Mouse (Mus musculus): ENCODE data around the gene Zfp239.
"Not testable (repeated sequence)": the region's sequence is repeated elsewhere in the genome, so short reads cannot be mapped to it uniquely, and the experiment has no call there.

The Zfp239 gene

GRCm38 (mm10) chr6:117861848-117862247 lies at the start of gene Zfp239:
Gene Zfp239 (plus strand): TSS chr6:117862100.
- peak; percentile 69 for DNase-seq

DNA sequence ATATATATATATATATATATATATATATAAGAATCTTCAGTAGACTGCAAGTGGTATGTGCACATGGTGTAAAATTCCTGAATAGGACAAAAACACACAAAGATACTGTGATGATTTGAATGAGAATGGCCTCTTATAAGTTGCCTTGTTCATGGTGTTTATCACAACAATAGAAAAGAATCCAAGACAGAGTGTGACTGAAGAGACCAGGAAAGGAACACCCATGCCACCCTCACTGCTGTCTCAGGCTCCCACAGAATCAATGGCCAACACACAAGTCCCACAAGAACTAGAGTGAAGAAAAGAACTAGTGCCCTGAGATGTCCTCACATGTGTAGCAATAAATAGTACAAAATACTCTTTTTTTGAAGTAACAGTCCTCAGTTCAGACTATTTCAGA lies 47.2 kb upstream of the Zfp239 start:
- no peak for DNase-seq

DNA sequence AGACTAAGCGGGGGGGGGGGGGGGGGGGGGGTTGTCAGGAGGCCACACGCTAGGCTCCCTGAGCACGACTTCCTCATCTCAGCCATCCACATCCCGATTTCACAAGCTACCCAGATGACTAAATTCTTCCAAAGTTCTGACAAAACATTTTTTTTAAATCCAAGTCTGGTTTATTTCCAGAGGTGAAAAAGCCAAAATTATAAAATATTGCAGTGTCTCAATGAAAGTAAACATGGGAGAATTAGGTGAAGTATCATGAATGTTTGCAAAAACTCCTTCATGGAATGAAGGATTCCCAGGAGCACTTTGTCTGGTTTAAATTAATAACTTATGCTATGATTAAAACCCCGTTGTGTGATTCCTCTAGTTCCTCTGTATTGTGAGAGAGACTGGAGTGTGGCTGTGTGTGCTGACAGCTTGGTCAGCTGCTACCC lies 44.8 kb upstream of the Zfp239 start:
- DNase-seq, result no peak

DNA sequence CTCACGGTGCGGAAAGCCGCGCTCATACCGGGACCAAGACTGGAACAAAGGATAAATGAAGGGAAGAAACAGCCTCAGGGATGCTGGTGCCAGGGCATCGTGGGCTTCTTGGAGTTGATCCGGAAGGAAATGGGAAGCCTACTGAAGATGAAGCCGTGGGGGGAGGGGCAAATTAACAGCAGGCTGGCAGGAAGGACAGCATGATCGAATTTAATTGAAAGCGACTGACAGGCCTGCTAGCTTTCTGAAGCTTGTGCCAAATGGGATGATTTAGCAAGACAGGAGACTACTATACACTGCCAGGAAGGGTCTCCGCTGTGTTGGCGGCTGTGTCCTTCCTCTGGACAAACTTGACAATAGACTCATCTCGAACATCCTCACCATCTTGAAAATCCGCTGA lies 41.6 kb upstream of the Zfp239 start:
- DNase-seq, result no peak

- DNase-seq, result peak; percentile 64
Observed at GRCm38 (mm10) chr6:117825369-117825768, 36.5 kb upstream of the Zfp239 start.

- DNase-seq, result peak; percentile 66
Observed at GRCm38 (mm10) chr6:117828273-117828672, 33.6 kb upstream of the Zfp239 start.

DNA sequence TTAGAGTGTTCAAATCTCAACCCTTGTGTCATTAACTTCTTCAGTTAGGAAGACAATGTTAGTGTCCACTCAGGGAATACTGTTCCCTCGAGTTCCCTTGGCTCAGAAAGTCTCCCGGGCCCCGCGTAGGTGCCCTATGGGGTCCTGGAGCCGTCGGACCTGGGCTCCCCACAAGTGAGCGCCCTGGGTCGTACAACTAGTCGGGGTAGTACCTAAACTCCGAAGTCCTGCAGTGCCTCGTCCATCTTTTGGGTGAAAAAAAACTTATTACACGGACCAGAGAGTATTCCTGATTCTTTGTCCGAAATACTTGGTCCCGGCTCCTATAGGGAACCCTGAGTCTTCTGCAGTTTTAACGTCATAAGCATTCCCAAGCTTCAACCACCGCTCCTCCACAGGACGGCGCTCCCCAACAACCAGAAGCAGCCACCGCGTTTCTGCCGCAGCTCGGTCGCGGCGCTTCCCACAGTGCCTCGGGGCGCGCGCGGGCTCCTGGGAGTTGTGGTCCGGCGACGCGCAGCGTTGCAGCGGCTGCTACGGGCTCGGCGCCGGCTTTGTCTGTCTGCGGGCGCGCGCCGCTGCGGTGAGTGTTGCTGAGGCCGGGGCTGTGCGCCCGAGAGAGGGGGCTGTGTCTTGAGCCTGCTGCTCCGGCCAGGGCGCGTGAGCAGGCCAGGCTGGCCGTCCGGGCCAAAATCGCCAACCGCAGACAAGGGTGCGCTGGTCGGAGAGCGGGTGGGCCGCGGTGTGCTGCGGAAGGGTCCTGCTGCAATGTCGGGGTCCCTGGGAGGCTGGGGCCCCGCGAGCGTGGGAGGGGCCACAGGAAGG lies 21.0 kb upstream of the Zfp239 start, which contains the start of gene Zfp637:
TSS of gene Zfp637 (plus strand) at position 495 of the 825 bp plus-strand sequence.
- peak; percentile 94 for DNase-seq

GRCm38 (mm10) chr6:117841511-117841955 lies 20.4 kb upstream of the Zfp239 start:
- DNase-seq, result no peak

GRCm38 (mm10) chr6:117844597-117844996 lies 17.3 kb upstream of the Zfp239 start:
- DNase-seq, result peak; percentile 29

DNA sequence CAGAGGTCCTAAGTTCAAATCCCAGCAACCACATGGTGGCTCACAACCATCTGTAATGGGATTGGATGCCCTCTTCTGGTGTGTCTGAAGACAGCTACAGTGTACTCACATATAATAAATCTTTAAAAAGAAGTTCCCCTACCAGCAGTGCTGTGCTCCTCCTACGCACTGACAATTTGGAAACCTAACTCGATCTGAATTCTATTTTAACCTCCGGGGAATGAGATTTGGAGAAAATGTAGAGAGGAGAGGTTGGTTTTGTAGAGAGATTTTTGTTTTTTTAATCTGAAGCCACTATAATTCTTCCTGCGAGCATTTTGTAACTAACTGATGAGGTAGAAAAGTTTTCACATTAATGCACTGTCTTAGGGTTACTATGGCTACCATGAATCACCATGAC lies 15.2 kb upstream of the Zfp239 start:
- not testable (repeated sequence) for DNase-seq

DNA sequence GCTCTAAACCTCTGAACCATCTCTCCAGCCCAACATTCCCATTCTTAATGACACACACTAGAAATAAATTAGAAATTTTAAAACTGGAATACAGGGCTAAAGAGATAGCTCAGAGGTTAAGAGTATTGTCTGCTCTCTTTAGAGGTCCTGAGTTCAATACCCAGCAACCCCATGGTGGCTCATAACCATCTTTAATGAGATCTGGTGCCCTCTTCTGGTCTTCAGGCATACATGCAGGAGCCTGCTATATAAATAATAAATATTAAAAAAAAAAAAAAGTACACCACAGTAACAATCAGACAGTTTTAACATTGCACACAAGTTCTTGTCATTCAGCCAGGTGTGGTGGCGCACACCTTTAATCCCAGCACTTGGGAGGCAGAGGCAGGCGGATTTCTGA lies 14.1 kb upstream of the Zfp239 start:
- DNase-seq, result no peak

DNA sequence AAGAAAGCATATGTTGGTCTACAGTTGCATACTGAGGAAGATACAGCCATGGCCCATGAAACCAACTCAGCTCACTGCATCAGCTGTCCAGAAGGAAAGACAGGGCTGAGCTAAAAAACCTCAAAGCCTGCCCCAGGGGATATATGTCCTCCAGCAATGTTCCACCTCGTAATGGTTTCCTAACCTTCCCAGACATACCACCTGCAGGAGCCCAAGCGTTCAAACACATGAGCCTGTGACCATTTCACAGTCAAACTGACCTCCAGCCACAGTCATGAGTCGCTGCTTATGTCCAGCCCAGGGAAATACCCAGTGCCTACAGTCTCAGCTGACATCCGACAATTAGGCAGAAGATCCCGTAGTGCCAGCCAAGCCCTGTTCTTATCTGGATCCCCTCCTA lies 13.3 kb upstream of the Zfp239 start:
- DNase-seq, result no peak

DNA sequence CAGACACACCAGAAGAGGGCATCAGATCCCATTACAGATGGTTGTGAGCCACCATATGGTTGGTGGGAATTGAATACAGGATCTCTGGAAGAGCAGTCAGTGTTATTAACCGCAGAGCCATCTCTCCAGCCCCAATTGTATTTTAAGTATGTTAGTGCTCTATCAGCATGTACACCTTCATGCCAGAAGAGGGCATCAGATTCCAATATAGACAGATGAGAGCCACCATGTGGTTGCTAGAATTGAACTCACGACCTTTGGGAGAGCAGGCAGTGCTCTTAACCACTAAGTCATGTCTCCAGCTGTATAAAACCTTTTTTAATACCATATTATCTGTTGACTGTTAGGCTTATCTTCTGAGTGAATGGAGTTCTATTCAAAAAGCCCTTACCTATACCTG lies 10.2 kb upstream of the Zfp239 start:
- no peak for DNase-seq

DNA sequence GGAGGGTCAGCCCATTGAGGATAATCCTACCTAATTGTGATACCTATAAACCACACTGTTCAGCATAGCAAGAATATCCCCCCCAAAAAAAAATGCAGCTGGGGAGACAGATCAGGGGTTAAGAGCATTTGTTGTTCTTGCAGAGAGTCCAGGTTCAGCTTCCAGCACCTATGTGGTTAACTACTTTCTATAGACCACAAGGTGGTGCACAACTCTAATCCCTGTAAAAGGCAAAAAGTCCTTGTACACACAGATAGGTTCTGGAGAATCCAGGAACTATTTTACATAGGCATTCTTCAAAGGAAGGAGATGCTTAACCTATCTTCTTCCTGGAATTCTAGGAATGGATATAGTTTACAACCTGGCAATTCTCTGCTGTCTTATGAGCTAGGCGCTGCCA lies 3.9 kb upstream of the Zfp239 start:
- no peak for DNase-seq

DNA sequence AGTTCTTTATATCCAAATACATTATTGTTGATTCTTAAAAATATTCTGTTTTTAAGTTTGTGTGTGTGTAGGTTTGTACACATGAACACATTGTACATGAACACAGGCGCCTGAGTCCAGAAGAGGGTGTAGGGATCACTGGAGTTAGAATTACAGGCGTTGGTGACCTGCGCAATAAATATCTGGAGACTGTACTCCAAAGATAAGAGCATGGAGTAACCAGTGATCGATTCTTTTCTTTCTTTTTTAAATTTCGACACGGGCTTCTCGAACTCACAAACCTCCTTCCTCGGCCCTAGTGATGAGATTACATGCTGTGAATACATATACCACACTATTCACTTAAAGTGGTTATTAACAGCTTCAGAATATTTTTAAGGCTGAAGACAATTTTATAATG lies 565 bp downstream of the Zfp239 start:
- peak; percentile 53 for DNase-seq

DNA sequence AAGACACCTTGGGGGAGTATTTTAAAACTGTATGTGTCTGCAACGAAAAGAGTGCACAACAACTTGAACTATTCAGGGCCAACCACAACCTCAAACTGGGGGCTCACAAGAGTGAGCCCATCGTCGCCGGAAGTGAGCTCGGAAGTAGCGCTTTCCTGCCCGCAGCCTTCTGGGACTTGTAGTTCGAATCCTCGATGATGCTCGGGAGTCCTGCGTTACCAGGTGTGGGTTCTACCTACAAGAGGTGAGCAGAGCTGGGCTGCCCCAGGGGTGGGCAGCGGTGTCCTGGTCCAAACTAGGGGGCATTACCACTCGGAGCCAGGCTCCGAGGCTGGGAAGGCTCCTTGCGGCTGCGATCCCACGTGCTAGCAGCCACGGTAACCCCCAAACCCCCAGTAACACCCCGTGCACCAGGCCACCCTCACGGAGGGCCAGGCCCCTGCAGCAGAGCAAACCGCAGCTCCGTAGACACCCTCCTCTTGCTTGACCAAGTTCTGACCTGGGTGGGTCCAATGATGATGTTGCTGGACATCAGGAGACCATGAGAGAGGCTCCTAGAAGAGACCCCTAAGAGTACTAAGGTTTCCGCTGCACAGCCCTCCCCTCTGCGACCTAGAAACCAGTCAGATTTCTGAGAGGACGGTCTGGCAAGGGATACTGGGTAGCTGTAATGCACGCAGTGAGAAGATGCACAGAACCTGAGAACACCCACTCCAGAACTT lies 1.2 kb downstream of the Zfp239 start:
- DNase-seq, result peak; percentile 77

DNA sequence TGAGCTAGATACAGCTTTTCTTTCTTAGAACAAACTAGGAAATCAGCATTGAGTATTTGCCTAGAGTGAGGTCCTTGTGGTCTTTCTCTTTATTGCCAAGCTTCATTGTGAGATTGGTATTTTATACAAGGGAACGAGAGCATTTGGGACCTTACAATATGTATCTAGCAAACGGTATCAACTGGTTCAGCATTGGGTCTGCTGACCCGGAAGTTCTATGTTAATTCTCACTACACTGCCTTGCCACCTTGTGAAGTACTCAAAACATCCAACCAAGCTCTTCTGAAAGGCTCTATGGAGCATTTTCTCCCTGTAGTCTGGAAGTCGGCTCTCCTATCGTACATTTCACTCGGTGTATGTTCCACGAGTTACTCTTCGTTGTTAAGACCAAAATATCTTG lies 1.9 kb downstream of the Zfp239 start:
- no peak for DNase-seq

GRCm38 (mm10) chr6:117868187-117868586 lies 6.3 kb downstream of the Zfp239 start:
- DNase-seq, result no peak

DNA sequence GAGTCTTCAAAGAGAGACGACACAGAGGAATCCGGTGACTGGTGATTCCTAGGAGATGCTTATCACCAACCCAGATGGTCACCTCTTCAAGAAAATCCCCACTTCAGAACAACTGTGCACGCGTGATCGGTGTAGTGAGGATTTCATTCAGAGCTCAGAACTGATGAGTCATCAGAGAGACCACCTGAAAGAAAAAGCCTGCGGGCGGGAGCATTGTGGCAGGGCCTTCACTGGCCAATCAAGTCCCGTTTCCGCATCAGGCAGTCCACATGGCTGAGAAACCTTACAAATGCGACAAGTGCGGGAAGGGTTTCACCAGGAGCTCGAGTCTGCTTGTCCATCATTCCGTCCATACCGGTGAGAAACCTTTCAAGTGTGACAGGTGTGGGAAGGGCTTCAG lies 9.1 kb downstream of the Zfp239 start:
- DNase-seq, result no peak

GRCm38 (mm10) chr6:117873450-117873849 lies 11.6 kb downstream of the Zfp239 start:
- DNase-seq, result not testable (repeated sequence)

- no peak for DNase-seq
Observed at GRCm38 (mm10) chr6:117874621-117875281, 12.9 kb downstream of the Zfp239 start.

DNA sequence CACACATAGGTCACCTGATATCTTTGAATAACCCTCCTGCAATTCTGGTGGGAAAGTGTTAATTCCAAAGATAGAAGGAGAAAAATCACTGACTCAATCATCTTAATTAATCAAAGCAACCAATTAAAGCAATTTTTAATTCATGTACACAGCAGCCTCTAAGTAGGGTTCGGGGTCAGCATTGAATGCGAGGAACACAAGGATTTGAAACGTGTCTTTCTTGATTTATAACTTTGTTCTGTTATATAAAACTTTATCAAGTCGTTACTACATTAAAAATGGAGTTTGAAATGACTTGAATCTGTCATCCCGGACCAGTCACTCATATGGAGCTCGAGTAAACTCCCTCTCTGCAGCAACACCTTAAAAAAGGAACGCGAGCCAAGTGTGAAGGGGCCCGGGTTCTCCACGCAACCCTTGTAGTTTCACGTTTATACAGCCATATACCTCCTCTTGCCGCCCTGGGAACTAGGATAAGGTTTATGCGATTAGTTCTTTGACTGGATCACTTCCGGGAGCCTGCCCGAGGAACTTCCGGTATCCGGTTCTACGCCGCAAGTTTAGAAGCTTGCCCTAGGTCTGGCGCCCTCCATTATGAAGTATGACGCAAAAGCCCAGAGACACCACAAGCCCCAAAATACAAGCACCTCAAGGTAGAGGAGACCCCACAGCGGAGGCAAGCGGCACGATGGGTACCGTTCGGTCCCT lies 17.0 kb downstream of the Zfp239 start:
- peak; percentile 90 for DNase-seq
